Mouse (Mus musculus): ENCODE data around the gene Ltbp1.

DNA sequence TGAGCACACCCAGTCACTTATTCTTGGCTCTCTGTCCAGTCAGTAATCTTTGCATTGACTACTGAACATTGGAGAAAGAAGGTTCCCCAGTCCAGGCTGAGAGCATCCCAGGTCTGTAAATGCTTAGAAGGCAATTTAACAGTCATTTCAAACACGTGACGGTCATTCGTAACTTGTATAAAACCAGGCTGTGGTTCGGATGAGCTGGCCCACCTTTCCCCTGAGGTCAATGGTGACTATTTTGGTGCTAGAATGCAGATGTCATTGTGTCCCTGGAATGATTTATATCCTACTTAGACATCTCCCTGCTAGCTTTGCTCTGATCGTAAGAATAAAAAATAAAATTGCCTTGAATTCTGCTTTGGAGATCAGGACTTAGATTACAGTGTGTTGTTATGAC is 63.9 kb downstream of the Ltbp1 start:
- no peak for TF ChIP-seq POLR2A (IDR thresholded peaks at IDR 0.05; ENCODE audit: extremely low read depth, insufficient read depth, low read length)
- no peak for TF ChIP-seq CTCF (IDR thresholded peaks at IDR 0.05; ENCODE audit: extremely low read depth, insufficient read depth, low read length)
